ENCODE assay signal across 15 mouse cellular contexts in the genomic region with DNA sequence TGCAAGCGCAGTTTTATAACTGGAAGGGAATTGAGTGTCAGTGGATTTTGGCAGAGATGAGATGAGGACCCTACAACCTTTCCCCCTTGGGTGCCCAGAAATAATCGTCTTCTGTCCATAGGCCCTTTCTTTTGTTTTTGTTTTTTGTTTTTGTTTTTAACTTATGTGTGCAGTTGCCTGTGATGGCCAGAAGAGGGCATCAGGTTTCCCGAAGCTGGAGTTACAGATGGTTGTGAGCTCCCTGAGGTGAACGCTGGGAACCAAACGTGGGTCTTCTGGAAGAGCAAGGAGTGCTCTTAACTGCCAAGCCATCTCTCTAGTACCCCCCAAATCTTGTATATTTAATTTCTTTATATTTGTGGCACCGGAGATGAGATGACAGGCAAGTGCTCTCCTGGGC. TPM values are rescaled to one million over a fixed set of nuclear protein-coding genes. Genes with fewer than 3 reads are reported as not detected.
A peak's percentile ranks its signal among the peaks of the same experiment; 100 is the strongest.
DNase-seq lines count a peak whose midpoint lies in the region; ATAC-seq and TF ChIP-seq lines count a peak whose summit lies in the region.
"Had no signal": no experiment of that assay in that cellular context is flagged by ENCODE, and none has a peak within 500 bp of the region (broad histone marks: within the 10 kb centered on the region; RNA-seq: fewer than 3 reads in every experiment).

No protein-coding gene starts in this region.

- DNase-seq in testis, postnatal 10 days (ENCODE audit: low spot score), result no peak
- DNase-seq in embryonic facial prominence, embryonic 14.5 days (ENCODE audit: low spot score), result no peak
- no peak for DNase-seq in retina, postnatal 1 day
- no peak for DNase-seq in layer of hippocampus, adult 8-10 months (ENCODE audit: low spot score in 2 of 2)
- DNase-seq: adrenal gland, postnatal 25 days; cerebellum, adult 8-10 months; right cerebral cortex, adult 18-20 months had no signal

- H3K27me3 ChIP-seq in intestine, postnatal 0 days (replicated peaks; ENCODE audit: control insufficient read depth, insufficient read depth, low read length), result no peaks in the 10 kb centered on the region
- no peaks in the 10 kb centered on the region for H3K27me3 ChIP-seq in intestine, embryonic 16.5 days (replicated peaks; ENCODE audit: control insufficient read depth, insufficient read depth, low read length)
- H3K27me3 ChIP-seq in testis, adult 2 months (ENCODE audit: control insufficient read depth, insufficient read depth, low read length), result no peaks in the 10 kb centered on the region
- no peaks in the 10 kb centered on the region for H3K27me3 ChIP-seq in embryonic facial prominence, embryonic 14.5 days (replicated peaks; ENCODE audit: control insufficient read depth, insufficient read depth, low read length)
- H3K27me3 ChIP-seq: hindbrain, embryonic 12.5 days; neural tube, embryonic 12.5 days had no signal

- ATAC-seq in intestine, postnatal 0 days, result no peak
- no peak for ATAC-seq in intestine, embryonic 16.5 days
- no peak for ATAC-seq in embryonic facial prominence, embryonic 14.5 days (ENCODE audit: low read depth)
- ATAC-seq: CD4-positive, CD25-positive, alpha-beta regulatory T cell, adult 4 months had no signal

- TF ChIP-seq POLR2A in testis, adult 2 months (IDR thresholded peaks at IDR 0.05; ENCODE audit: control insufficient read depth, low read depth, low read length), result no peak

- peak; percentile 35 for TF ChIP-seq CTCF in intestine, postnatal 0 days (IDR thresholded peaks at IDR 0.05; ENCODE audit: low read depth)
- peak; percentile 23; the same call in 1 of the 2 replicates for TF ChIP-seq CTCF in testis, adult 2 months (IDR thresholded peaks at IDR 0.05; ENCODE audit: control insufficient read depth, insufficient read depth, insufficient replicate concordance, low read depth, low read length)

- WGBS in intestine, postnatal 0 days, result 96% methylated on average over 6 of the region's 6 CpGs
- WGBS in intestine, embryonic 16.5 days, result 93% methylated on average over 6 of the region's 6 CpGs
- 88% methylated on average over 6 of the region's 6 CpGs for WGBS in embryonic facial prominence, embryonic 14.5 days

- peaks cover 10% of the 10 kb centered on the region; the same call in 1 of the 2 replicates for H3K4me1 ChIP-seq in intestine, postnatal 0 days (replicated peaks; ENCODE audit: control insufficient read depth, insufficient read depth, low read length)
- H3K4me1 ChIP-seq in intestine, embryonic 16.5 days (ENCODE audit: control insufficient read depth, insufficient read depth, low read length), result peaks cover 42% of the 10 kb centered on the region
- peaks cover 13% of the 10 kb centered on the region for H3K4me1 ChIP-seq in testis, adult 2 months (ENCODE audit: control insufficient read depth, insufficient read depth, low read length)
- H3K4me1 ChIP-seq in embryonic facial prominence, embryonic 14.5 days (ENCODE audit: control insufficient read depth, insufficient read depth, low read length), result peaks cover 46% of the 10 kb centered on the region

- H3K36me3 ChIP-seq in intestine, postnatal 0 days (ENCODE audit: control insufficient read depth, insufficient read depth), result no peaks in the 10 kb centered on the region
- H3K36me3 ChIP-seq in intestine, embryonic 16.5 days (ENCODE audit: control insufficient read depth, insufficient read depth, low read length), result no peaks in the 10 kb centered on the region
- H3K36me3 ChIP-seq in testis, adult 2 months (ENCODE audit: control insufficient read depth, insufficient read depth, low read length), result no peaks in the 10 kb centered on the region
- H3K36me3 ChIP-seq in embryonic facial prominence, embryonic 14.5 days (ENCODE audit: control insufficient read depth, insufficient read depth, low read length), result no peaks in the 10 kb centered on the region
- H3K36me3 ChIP-seq: heart, embryonic 12.5 days; hindbrain, embryonic 12.5 days; neural tube, embryonic 12.5 days had no signal

- no peak overlapping the region for H3K4me3 ChIP-seq in intestine, postnatal 0 days (ENCODE audit: low read depth, low read length)
- H3K4me3 ChIP-seq in intestine, embryonic 16.5 days (ENCODE audit: low read length), result no peak overlapping the region
- no peak overlapping the region for H3K4me3 ChIP-seq in testis, adult 2 months (ENCODE audit: control insufficient read depth, low read depth, low read length)
- no peak overlapping the region for H3K4me3 ChIP-seq in embryonic facial prominence, embryonic 14.5 days (ENCODE audit: low read depth, low read length)
- H3K4me3 ChIP-seq: heart, embryonic 12.5 days; hindbrain, embryonic 12.5 days; neural tube, embryonic 12.5 days had no signal

- no peak overlapping the region for H3K4me2 ChIP-seq in intestine, postnatal 0 days (replicated peaks; ENCODE audit: low read depth)
- H3K4me2 ChIP-seq in intestine, embryonic 16.5 days (ENCODE audit: low read depth, low read length), result no peak overlapping the region
- H3K4me2 ChIP-seq in embryonic facial prominence, embryonic 14.5 days (ENCODE audit: low read depth, low read length), result no peak overlapping the region
- H3K4me2 ChIP-seq: heart, embryonic 12.5 days; hindbrain, embryonic 12.5 days; midbrain, embryonic 11.5 days; neural tube, embryonic 12.5 days had no signal

- H3K9me3 ChIP-seq in intestine, postnatal 0 days (ENCODE audit: control insufficient read depth), result no peaks in the 10 kb centered on the region
- no peaks in the 10 kb centered on the region for H3K9me3 ChIP-seq in intestine, embryonic 16.5 days (ENCODE audit: control insufficient read depth, low read length)
- no peaks in the 10 kb centered on the region for H3K9me3 ChIP-seq in embryonic facial prominence, embryonic 14.5 days (ENCODE audit: control insufficient read depth, low read length)
- H3K9me3 ChIP-seq: hindbrain, embryonic 12.5 days; neural tube, embryonic 12.5 days had no signal

- no peak overlapping the region for H3K9ac ChIP-seq in intestine, postnatal 0 days (ENCODE audit: low read depth, low read length)
- no peak overlapping the region for H3K9ac ChIP-seq in intestine, embryonic 16.5 days (ENCODE audit: low read depth, low read length)
- no peak overlapping the region for H3K9ac ChIP-seq in embryonic facial prominence, embryonic 14.5 days (ENCODE audit: low read depth, low read length)
- H3K9ac ChIP-seq: heart, embryonic 12.5 days; hindbrain, embryonic 12.5 days; neural tube, embryonic 12.5 days had no signal

- H3K27ac ChIP-seq in intestine, postnatal 0 days (ENCODE audit: low read depth, low read length), result no peak overlapping the region
- H3K27ac ChIP-seq in intestine, embryonic 16.5 days (ENCODE audit: low read length), result no peak overlapping the region
- no peak overlapping the region for H3K27ac ChIP-seq in testis, adult 2 months (ENCODE audit: control insufficient read depth, insufficient read depth, low read depth, low read length)
- H3K27ac ChIP-seq in embryonic facial prominence, embryonic 14.5 days (replicated peaks; ENCODE audit: low read depth, low read length), result peak overlapping the region; percentile 98
- H3K27ac ChIP-seq: neural tube, embryonic 12.5 days had no signal

RNA-seq across cellular contexts. Expression of a gene that starts 15.1 kb away (rescaled TPM):
- 11.5 and 17.8 TPM in 2 replicates for polyA plus RNA-seq in intestine, postnatal 0 days (2015; fragmentation: Nextera tagmentation; extraction: Ambion mirVana)
- polyA plus RNA-seq in intestine, embryonic 16.5 days (2015; fragmentation: Nextera tagmentation; extraction: Ambion mirVana), result 28.6 and 33.1 TPM in 2 replicates
- polyA plus RNA-seq in testis, adult 2 months (2012; rRNA removed), result 19.9 and 23.0 TPM in 2 replicates
- polyA plus RNA-seq in embryonic facial prominence, embryonic 14.5 days (2014; fragmentation: Nextera tagmentation; extraction: Ambion mirVana), result 8.7 and 9.2 TPM in 2 replicates
- total RNA-seq in layer of hippocampus, adult 8-10 months (2022), result 10 to 100 TPM; 51.3 to 71.6 (median 61.4) TPM

RNA-seq across cellular contexts. Expression of a gene that starts 35.9 kb away (rescaled TPM):
- 28.7 TPM in 2 replicates for polyA plus RNA-seq in intestine, postnatal 0 days (2015; fragmentation: Nextera tagmentation; extraction: Ambion mirVana)
- 47.2 and 47.3 TPM in 2 replicates for polyA plus RNA-seq in intestine, embryonic 16.5 days (2015; fragmentation: Nextera tagmentation; extraction: Ambion mirVana)
- polyA plus RNA-seq in testis, adult 2 months (2012; rRNA removed), result 97.0 and 99.2 TPM in 2 replicates
- 36.5 and 37.8 TPM in 2 replicates for polyA plus RNA-seq in embryonic facial prominence, embryonic 14.5 days (2014; fragmentation: Nextera tagmentation; extraction: Ambion mirVana)
- total RNA-seq in layer of hippocampus, adult 8-10 months (2022), result 10 to 100 TPM; 17.0 to 19.1 (median 17.7) TPM

RNA-seq across cellular contexts. Expression of a gene that starts 36.2 kb away (rescaled TPM):
- 98.4 and 100 TPM in 2 replicates for polyA plus RNA-seq in intestine, postnatal 0 days (2015; fragmentation: Nextera tagmentation; extraction: Ambion mirVana)
- polyA plus RNA-seq in intestine, embryonic 16.5 days (2015; fragmentation: Nextera tagmentation; extraction: Ambion mirVana), result 94.0 and 97.8 TPM in 2 replicates
- 41.3 and 42.5 TPM in 2 replicates for polyA plus RNA-seq in testis, adult 2 months (2012; rRNA removed)
- polyA plus RNA-seq in embryonic facial prominence, embryonic 14.5 days (2014; fragmentation: Nextera tagmentation; extraction: Ambion mirVana), result 96.2 and 101 TPM in 2 replicates
- 10 to 100 TPM; 66.2 to 69.6 (median 67.9) TPM for total RNA-seq in layer of hippocampus, adult 8-10 months (2022)
